Mouse (Mus musculus) kidney, postnatal 36 days (tissue): ENCODE measurements at regions not wholly inside any gene's neighbourhood (a gene's known extent, or its start where the extent isn't known, plus 50 kb on each side); places are given as distances from the start of the nearest gene placed in this dataset.
"Not testable (repeated sequence)": the region's sequence is repeated elsewhere in the genome, so short reads cannot be mapped to it uniquely, and the experiment has no call there.

Experiments used
- DNase-seq, 2 experiments: peaks; one replicate each; pipeline ENCODE4 v3.0.0; 2021 to 2022; ENCODE audit warnings: mixed read lengths in 2 of 2

DNA sequence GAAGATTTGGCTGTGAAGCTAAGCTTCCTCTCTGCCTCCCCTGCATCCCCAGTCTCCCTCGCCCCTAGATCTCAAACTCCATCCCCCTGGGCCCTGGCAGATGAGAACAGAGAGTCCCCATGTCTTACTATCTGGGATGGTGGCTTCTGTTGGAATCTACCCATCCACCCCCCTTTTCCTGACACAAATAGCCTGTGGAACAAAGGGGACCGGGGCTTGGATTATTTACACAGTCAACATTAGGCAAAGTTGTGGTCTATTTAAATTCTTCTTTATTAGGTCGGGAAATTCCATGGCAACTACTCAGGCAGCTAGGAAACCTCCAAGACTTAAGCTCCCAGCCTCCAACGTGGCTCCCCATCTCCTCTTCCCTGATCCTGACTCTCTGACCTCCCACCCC, 279.9 kb downstream of the Cyp26b1 start:
- no peak for DNase-seq

DNA sequence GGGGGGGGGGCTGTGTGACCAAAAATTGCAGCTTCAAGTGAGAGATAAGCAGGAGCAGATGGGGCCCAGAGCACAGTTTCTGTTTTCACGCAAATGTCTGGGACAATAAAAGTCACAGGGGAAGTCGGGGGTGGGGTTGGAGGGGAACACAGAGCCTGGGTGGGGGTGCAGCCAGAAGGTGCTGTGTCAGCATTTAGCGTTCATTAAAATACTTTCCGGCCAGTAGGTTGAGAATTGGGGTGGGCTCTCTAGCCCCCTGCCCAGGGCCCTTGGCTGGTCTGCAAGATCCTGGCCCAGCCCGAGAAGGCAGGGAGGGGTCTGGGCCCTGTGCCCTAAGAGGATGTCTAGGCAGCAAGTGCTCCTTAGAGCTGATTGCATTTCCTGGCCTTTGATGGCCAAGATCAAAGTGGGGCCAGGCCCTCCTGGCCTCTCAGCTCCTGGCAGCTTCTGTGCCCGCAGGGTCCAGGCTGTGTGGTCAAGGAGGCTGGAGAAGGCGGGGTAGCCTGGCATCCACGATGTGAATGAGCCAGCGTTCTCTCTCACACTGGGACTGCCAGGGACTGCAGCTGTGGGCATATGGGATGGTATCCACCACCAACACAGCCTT, 283.0 kb downstream of the Cyp26b1 start:
- DNase-seq, result no peak

DNA sequence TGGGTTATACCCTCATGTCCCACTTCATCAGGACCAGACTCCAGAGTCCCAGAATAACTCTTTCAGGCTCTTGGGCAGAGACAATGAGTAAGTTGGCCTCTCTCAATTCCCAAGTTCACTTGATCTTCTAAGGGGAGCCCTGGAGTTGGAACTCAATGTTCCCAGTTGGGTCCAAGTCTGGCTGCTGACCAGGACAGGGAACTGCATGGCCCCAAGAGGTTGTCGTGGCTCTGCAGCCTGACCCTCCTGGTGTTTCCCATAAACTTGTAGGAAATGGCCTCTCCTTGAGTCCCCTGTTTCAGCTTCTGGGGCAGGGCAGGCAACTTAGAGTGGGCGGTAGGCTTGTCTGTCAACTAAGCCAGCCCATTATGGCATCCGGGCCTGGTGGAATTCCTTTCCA, 286.2 kb downstream of the Cyp26b1 start:
- DNase-seq, result no peak

DNA sequence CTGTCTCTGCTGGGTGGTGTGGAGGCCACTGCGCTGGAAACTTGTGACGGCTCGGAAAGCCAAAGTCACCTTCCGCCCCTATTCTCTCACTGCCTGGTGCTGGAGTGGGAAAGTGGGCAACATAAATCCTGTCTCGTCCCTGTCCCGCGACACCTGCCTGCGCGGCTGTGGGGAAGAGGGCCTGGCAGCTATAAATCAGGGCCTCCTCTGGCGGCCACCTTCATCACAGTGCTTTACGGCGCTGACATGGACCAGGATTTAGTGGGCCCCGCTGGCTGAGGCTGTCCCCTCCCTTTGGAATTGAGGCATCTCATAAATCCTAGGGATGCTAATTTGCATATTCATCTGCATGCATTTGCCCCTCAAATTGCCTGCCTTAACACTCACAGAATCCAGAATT, 287.1 kb downstream of the Cyp26b1 start:
- no peak for DNase-seq

DNA sequence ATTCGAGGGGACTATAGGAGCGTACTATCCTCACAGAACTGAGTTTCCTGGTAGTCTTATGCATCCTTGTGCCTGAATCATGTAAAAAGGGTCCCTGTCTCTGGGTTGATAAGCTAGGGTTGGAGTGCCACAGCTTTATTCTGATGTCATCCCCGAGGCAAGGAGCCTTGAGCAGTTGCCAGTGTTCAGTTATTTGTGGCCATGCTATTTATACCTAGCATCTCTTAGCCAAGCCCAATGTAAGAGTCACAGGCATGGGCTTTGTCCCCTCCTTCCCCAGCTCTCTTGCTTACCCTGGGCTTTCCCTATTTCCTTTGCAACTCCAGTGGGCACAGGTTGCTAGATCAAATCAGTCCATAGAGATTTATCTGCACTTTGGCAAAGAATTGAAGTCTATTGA, 288.6 kb downstream of the Cyp26b1 start:
- DNase-seq, result no peak

DNA sequence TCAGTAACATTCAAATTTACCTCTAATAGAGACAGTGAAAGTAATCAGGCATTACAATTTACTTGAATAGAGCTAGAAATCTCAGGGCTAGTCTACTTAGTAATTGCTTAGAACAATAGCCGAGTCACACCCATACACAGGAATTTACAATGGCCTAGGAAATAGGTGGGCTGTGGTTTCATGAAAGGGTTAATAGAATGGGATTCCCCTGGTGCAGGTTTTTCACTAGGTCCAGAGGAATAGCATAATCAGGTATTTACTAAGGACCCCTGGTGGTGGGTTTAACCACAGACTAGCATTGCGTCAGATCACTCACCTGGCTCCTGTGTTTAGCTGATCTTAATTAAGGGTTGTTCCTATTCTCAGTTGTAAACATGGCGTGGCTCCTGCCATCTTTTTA, 290.8 kb downstream of the Cyp26b1 start:
- DNase-seq, result not testable (repeated sequence)

DNA sequence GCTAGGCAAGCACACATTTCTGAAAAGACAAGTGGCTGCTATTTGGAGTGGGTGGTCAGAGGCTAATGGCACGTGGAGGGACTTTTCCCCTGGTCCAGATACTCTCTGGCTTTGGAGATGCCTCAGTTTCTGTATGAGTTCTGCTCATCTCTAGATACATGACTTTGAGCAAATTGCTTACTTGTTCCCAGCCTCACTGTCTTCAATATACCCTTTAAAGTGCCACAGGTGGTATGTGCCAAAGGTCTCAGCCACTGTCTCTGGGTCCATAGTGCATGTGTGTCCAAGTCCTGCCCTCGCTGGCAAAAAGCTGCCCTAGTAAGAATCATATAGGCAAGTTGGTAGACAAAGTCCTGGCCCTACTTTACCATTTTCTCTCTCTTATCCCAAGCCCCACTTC, 291.5 kb downstream of the Dysf start:
- DNase-seq, result no peak

DNA sequence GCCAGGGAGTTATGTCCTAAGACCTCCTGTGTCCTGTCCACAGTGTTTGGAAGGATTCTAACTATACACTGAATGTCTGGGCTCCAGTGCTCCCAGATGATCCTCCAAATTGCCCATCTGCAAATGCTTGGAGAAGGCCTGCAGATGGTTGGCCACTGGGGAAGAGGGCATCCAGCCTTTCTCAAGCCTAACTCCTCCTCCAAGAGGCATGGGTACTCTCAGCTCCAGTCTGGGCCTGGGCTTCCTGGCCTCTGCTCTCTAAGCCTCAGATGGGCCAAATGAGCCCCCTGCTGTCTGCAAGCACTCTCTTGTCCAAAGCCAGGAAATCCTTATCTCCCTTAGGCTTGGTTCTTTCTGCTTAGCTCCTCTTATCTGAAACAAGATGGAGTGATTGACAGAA, 290.8 kb downstream of the Dysf start:
- DNase-seq, result no peak

DNA sequence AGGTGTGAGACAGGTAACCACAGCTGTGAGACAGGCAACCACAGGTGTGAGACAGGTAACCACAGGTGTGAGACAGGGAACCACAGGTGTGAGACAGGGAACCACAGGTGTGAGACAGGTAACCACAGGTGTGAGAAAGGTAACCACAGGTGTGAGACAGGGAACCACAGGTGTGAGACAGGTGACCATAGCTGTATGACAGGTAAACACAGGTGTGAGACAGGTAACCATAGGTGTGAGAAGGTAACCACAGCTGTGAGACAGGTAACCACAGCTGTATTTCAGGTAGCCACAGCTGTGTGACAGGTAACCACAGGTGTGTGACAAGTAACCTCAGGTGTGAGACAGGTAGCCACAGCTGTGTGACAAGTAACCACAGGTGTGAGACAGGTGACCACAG, 265.5 kb downstream of the Dysf start:
- not testable (repeated sequence) for DNase-seq

DNA sequence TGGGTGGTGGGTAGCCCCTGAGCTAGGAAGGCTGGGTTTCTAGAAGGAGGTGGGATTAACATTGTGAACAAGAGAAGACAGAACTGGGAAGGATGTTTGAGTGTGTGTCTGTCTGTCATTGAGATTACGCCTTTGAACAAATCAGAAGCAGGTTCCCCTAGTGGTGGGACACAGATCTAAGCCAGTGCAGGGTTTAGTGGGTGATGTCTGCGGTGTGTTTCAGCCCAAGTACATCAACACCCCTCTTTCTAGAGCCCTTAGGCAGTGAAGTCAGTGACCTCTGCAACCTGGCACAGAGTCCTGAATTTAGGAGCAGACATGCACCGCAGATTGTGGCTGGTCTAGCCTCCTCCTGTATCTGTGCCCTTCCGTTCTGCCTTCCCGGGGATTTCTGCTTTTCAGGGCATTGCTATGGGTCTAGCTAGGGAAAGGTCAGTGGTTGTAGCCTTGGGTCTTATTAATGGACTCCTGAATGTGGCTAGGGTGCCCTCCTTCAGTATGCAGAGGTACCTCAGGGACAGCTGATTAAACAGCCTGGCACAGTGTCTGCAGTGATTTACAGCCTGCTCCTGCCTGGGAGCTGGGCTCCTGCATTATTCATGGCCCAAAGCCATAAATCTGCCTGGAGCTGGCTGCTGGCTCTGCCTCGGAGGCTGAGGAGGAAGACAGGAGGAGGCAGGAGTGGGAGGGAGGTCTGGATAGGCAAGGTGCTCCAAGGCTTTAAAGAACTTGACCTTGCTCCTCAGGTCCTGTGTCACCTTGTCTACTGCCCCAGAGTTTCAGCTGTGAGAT, 264.3 kb downstream of the Dysf start:
- DNase-seq, result peak; percentile 55 to 81

DNA sequence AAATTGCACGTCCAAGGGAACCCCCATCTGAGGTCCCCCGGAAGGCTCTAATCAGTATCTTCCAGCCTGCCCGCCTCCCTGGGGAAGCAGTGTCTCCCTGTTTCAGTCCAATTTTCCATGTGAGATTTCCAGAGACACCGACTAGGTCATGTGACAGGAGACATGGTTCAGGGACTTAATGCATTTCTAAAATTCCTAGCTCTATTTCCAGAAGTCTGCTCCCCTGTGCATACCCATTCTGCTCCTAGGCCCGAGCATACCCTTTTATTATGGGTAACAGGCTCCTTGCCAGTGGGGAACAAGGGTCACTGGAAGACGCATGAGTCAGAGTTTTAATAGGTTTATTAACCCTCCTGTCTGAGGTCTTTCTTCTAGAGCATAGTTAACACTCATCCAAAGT, 263.6 kb downstream of the Dysf start:
- DNase-seq, result peak; percentile 54 to 69

DNA sequence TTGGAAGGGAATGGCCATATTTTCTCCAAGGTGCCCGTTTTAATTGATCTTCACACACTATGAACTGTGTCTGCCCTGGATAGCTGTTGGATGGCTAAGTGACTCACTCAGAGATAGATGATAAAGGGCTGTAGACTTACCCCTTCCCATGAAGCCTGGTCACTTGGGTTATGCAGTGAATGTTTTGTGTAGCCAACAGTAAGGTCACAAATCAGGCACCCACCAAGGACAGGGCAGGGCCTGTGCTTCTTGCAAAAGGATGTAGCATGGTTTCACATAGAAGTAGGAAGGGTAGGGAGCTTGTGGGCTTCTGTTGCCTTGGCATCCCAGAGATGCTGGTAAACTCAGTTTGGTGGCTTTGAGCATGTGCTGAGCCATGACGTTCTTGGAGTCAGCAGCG, 263.1 kb downstream of the Dysf start:
- DNase-seq, result no peak

DNA sequence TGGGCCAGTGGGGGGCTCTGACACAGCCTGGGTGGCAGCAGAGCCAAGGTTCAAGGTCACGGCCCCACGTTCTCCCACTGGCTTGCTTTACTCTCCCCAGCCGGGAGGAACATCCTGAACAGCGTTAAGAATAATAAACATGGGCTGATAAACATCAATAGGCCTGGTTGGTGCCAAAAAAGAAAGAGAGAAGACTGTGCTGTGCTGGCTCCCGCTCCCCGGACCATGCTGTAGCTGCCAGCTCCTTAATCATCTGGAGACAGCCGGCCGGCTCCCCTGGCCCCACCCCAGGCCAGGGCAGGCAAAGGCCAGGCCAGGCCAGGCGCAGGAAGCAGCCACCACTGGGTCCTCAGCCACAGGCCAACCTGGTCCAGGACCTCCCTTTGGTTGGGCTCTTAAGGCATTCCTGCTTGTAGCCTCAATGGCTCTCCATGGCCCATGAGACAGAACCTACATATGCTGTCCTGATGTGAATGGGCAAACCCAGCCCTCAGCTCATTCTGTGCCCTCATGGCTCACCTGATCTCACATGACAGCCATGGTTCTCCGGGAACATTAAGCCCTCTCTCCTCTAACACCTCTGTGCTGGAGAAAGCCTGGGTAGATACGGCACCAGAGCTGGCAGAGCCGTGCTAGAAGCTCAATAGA, 262.3 kb downstream of the Dysf start:
- peak; percentile 61 to 72 for DNase-seq

DNA sequence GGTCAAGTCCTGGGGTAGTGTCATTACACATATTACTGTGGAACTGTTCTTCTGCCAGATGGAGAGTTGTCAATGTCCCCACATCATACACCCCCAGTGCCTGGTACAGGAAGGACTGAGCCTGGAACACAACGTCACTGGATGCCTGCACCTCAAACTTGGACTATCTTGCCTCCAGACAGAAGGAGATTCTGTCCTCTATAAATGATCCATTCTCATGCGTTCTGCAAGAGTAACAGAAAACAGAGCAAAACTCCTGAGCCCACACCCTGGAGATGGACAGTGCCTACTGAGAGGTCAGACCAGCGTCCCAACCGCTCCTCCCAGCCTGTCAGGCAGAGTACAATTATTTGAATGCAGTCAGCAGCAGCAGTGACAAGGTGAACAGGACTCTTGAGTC, 261.1 kb downstream of the Dysf start:
- no peak for DNase-seq

DNA sequence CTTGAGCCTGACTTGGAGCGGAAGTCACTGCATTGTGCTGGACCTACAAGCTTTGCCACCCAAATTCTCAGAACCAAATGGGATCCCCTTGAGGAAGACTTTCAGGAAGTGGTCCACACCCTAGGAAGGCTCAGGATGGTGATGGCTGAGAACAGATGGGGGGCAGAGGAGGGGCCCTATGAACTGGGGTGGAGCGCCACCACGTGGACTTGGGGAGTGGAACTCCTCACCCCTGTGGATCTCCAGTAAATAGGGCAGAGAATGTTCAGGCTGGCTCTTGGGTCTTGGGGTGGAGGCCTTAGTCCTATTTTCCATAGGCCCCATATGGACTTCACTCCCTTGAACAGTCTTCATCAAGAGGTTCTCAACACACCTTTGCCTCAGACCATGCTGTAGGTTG, 260.6 kb downstream of the Dysf start:
- no peak for DNase-seq

DNA sequence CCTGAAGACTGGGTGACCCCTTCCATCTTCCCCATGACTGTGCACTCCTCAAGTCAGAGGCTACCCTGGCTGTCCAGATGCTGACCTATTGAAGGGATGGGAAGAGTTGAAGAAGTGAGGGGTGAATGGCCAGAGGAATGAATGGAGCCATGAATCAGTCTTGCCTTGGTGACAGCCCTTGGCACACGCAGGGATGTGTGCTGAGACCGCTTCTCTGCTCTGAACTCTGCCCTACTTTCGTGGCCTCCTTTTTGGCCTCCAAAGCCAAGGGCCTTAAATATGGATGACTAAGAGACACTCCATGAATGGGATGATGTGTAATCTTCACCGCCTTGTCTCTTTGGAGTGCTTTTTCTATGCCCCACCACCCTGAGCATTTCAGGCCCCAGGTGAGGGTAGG, 259.7 kb downstream of the Dysf start:
- DNase-seq, result no peak

DNA sequence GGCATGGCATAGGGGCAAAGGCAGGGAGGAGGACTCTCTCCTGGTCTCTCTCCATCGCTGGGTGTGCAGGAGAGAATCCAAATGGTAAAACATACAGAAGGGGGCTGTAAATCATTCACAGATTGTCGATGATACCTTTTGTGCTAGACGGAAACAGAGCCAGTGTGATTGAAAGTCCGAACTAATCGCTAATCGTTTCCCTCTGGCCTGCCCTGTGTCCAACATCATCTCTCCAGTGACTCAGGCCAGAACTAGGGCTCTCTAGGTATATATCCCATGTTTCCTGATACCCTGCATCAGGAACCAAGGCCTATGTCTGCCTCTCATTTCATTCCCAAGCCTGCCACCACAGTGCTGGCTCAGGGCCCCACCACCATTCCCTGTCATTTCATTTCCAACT, 259.1 kb downstream of the Dysf start:
- DNase-seq, result no peak

DNA sequence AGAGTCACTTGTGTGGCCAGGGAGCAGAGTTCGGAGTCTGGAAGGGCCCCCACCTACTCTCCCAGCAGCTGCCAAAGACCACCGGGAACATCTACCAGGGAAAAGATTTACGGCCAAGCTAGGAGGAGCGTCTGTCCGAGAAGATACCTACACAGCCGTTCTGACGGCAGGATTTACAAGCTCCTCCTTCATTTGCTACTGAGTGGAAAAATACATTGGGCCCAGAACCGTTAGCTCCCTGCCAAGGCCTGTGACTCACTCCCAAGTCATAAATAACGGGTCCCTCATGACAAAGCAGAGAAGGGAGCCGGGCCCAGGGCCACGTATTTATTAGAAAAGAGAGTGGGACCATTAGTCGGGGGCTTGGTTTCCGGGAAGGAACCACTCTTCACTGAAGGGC, 258.3 kb downstream of the Dysf start:
- DNase-seq, result peak; percentile 52 to 58

DNA sequence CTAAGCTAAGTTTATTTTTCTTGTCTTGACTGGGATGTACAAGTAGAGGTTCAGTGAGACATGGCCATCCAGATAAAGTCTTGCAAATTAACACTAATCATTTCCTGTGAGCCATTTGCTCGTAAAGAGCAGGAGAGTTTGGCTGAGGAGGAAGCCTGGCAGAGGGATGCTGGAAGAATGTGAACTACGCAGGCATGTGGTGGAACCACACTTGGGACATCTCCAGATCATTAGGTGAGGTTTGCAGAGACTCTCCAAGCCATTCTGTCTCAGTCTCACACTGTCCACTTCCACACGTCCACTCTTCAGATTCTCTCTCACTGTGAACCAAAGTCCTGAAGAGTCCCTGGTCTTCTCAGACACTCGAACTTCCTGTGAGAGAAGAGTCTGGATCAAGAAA, 256.3 kb downstream of the Dysf start:
- no peak for DNase-seq

DNA sequence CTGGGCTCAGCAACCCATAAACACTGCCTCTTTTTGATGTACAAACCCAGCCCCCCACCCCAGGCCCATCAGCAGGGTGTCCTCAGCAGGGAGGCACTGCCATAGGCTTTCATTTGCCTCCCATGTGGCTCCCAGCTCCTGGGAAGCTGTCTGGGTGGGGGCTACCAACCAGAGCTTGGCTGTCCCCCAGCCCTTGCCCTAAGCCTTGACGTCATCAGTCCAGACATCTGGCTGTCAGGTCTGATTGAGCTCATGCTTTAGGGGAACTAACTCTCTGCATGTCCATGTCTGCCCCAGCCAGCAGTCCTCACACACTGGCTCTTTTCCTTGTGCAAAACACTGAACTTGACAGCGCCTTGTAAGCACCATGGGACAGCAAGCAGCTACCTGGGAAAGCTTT, 255.3 kb downstream of the Dysf start:
- DNase-seq, result no peak

DNA sequence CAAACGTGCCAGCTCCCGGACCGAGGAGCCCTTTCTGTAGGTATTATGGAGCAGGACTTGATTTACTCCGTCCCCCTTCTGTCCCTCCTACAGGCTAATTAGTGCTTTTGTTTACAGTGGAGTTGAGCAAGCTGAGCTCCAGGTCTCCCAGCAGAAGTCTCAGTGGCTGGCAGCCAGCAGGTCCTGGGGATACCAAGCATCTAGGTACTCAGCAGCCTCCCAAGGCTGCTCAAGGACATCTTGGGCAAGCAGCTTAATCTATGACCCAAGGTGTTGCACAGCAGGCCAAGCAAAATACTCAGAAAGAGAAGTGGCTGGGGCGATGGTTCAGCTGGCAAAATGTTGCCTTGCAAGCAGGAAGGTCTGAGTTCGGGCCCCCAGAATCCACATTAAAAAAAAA, 254.4 kb downstream of the Dysf start:
- DNase-seq, result no peak

DNA sequence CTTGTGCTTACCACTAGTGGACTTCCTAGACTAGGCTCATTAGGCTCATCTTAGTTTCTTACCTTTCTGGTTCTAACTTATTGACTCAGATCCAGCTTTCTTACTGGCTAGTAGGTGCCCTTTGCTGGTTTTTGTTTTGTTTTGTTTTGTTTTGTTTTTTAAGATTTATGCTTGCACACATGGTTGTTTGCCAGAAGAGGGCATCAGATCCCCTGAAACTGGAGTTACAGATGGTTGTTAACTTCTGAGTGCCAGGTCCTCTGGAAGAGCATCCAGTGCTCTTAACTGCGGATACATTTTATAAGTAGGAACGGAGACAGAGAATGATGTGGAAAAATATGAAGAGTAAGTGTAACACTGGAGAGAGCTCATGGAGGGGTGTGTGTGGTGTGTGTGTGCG, 253.1 kb downstream of the Dysf start:
- DNase-seq, result no peak
